Mouse (Mus musculus): ENCODE data around the gene Map3k5. TPM values are rescaled to one million over a fixed set of nuclear protein-coding genes. Genes with fewer than 3 reads are reported as not detected.
"Not testable (repeated sequence)": the region's sequence is repeated elsewhere in the genome, so short reads cannot be mapped to it uniquely, and the experiment has no call there.

The Map3k5 gene
- total RNA-seq (2021) (10 to 100 TPM; 19.9 to 36.9 TPM), polyA plus RNA-seq (2012; rRNA removed) (2.8 and 3.3 TPM in 2 replicates)
- long read RNA-seq, partial matches to known transcripts, result 0 of 2 reads
- long read RNA-seq, other reads (novel, unspliced or antisense), result 2 of 2 reads

GRCm38 (mm10) chr10:19934384-19935294 lies at the start of gene Map3k5:
Gene Map3k5 (plus strand): TSS chr10:19934472.
- peak; percentile 80 for DNase-seq

- no peak for DNase-seq
These were observed 48.0 kb upstream of the Map3k5 start for GRCm38 (mm10) chr10:19886249-19886648.

- DNase-seq, result no peak
These were observed 44.4 kb upstream of the Map3k5 start for GRCm38 (mm10) chr10:19889908-19890307.

- no peak for DNase-seq
These were observed 42.6 kb upstream of the Map3k5 start for GRCm38 (mm10) chr10:19891686-19892085.

- DNase-seq, result peak; percentile 32
These were observed 41.1 kb upstream of the Map3k5 start for GRCm38 (mm10) chr10:19893146-19893545.

GRCm38 (mm10) chr10:19893976-19894375 lies 40.3 kb upstream of the Map3k5 start:
- peak; percentile 42 for DNase-seq

- peak; percentile 84 for DNase-seq
These were observed 34.1 kb upstream of the Map3k5 start for GRCm38 (mm10) chr10:19900191-19900590.

GRCm38 (mm10) chr10:19901992-19902391 lies 32.3 kb upstream of the Map3k5 start:
- peak; percentile 45 for DNase-seq

GRCm38 (mm10) chr10:19904077-19904820 lies 30.0 kb upstream of the Map3k5 start:
- no peak for DNase-seq

- DNase-seq, result peak; percentile 94
These were observed 26.9 kb upstream of the Map3k5 start, which contains the start of gene Pex7 for GRCm38 (mm10) chr10:19907246-19907804. Gene Pex7 (minus strand): TSS chr10:19907689.

GRCm38 (mm10) chr10:19908076-19908475 lies 26.2 kb upstream of the Map3k5 start:
- no peak for DNase-seq

GRCm38 (mm10) chr10:19910516-19910915 lies 23.8 kb upstream of the Map3k5 start:
- DNase-seq, result no peak

GRCm38 (mm10) chr10:19911583-19911982 lies 22.7 kb upstream of the Map3k5 start:
- DNase-seq, result no peak

- DNase-seq, result no peak
These were observed 20.5 kb upstream of the Map3k5 start for GRCm38 (mm10) chr10:19913806-19914205.

GRCm38 (mm10) chr10:19915301-19915700 lies 19.0 kb upstream of the Map3k5 start:
- DNase-seq, result peak; percentile 85

- DNase-seq, result no peak
These were observed 11.9 kb upstream of the Map3k5 start for GRCm38 (mm10) chr10:19922410-19922809.

- no peak for DNase-seq
These were observed 10.0 kb upstream of the Map3k5 start for GRCm38 (mm10) chr10:19924256-19924655.

- not testable (repeated sequence) for DNase-seq
These were observed 7.8 kb upstream of the Map3k5 start for GRCm38 (mm10) chr10:19926391-19926897.

- no peak for DNase-seq
These were observed 6.1 kb upstream of the Map3k5 start for GRCm38 (mm10) chr10:19928205-19928604.

- no peak for DNase-seq
These were observed 1.3 kb upstream of the Map3k5 start for GRCm38 (mm10) chr10:19932986-19933385.

GRCm38 (mm10) chr10:19933511-19934383 lies 525 bp upstream of the Map3k5 start:
- DNase-seq, result peak; percentile 93

Measured in adrenal gland, adult 2 months (tissue).